Mouse (Mus musculus): ENCODE data around the gene Nup210l.

DNA sequence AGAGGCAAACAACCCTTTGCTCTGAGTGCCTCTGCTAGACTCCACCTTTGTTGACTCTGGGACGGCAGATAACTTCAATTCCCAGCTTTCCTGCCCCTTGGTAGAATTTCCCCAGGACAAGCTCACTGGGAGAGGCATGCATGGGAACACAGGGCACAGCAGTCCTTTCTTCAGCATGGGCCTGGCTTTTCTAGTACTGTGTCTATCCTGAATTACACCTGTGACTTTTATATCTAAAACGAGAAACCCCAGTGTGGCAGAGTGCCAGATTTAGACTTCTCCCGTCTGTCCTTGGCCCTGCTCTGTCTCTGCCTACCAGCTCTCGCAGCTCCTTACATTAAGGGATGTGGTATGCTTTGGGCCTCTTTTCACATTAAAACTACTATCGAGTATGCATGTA is 20.9 kb upstream of the Nup210l start:
- no peak for TF ChIP-seq GATA1 (IDR thresholded peaks at IDR 0.05; ENCODE audit: borderline replicate concordance, low read length)
- TF ChIP-seq FLI1 (IDR thresholded peaks at IDR 0.05; ENCODE audit: low read length) = no peak
